Mouse (Mus musculus): ENCODE data around the gene Fam120a. TPM values are rescaled to one million over a fixed set of nuclear protein-coding genes. Genes with fewer than 3 reads are reported as not detected.

The Fam120a gene
- polyA plus RNA-seq, 1 experiment from 2014 or later = 37.0 TPM

DNA sequence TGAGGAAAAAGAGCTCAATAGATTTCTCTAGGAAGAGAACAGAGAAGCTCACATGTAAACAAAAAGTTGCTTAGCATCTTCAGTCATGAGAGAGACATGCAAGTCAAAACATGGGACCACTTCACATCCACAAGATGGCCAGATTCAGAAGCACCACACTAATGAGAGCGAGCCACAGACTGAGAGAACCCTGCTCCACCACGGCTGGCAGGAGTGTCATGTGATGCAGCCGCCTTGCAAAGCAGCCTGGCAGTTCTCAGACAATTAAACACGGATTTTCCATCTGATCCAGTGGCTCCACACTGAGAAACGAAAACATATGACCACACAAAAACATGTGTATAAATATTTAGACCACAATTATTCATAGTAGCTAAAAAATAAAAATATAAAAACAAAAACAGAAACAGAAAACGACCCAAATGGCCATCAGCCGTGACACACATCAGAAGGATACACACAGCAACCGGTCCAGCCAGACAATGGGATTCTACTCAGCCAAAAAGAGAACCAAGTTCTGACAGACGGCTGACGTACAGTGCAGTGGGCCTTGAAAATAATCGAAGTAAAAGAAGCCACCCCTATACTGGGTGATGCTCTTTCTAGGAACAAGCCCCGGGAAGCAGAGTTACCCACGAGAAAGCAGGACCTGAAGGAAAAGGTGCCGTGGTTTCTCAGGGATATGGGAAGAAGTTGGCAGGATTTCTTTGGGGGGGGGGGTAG is 137.1 kb downstream of the Fam120a start:
- H3K27ac ChIP-seq (ENCODE audit: low read depth) = no peak overlapping the region
- H3K4me3 ChIP-seq (ENCODE audit: low read depth, low read length) = no peak overlapping the region
- no peak overlapping the region for H3K4me2 ChIP-seq
- TF ChIP-seq CTCF (IDR thresholded peaks at IDR 0.05; ENCODE audit: low read depth) = no peak
- H3K4me1 ChIP-seq (ENCODE audit: insufficient read depth) = no peaks in the 10 kb centered on the region
- H3K9me3 ChIP-seq (ENCODE audit: low read depth, low read length) = no peaks in the 10 kb centered on the region
- H3K36me3 ChIP-seq (ENCODE audit: insufficient read depth) = peaks cover 67% of the 10 kb centered on the region
- 78% methylated on average over 14 of the region's 14 CpGs for whole genome bisulfite sequencing
- no peak overlapping the region for H3K9ac ChIP-seq
- ATAC-seq (ENCODE audit: insufficient read depth) (no peak), DNase-seq (no peak)
- no peaks in the 10 kb centered on the region for H3K27me3 ChIP-seq (ENCODE audit: insufficient read depth, low read length)

DNA sequence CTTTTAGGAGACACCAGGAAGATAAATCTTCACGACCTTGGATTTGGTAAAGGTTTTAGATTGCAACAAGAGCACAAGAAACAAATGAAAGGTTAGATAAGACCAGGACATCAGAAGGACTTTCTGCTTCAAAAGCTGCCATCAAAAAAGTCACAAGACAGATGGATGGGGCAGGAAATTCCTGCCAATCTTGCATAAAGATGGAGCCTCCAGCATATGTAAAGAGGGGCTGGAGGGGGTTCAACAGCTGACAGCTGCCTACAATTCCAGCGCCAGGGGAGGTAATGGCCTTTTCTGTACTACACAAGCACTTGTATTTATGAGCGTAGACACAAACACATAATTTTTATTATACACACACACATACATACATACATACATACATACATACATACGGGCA is 138.0 kb downstream of the Fam120a start:
- Histone ChIP-seq H3K9me3 (ENCODE audit: low read depth, low read length) (no peaks in the 10 kb centered on the region), H3K27ac (ENCODE audit: low read depth) (no peak overlapping the region), H3K36me3 (ENCODE audit: insufficient read depth) (peaks cover 76% of the 10 kb centered on the region), H3K4me2 (no peak overlapping the region), H3K4me3 (ENCODE audit: low read depth, low read length) (no peak overlapping the region), H3K4me1 (ENCODE audit: insufficient read depth) (no peaks in the 10 kb centered on the region), H3K27me3 (ENCODE audit: insufficient read depth, low read length) (no peaks in the 10 kb centered on the region), H3K9ac (no peak overlapping the region)
- DNase-seq (no peak), ATAC-seq (ENCODE audit: insufficient read depth) (no peak)
- 85% methylated on average over 4 of the region's 4 CpGs for WGBS
- TF ChIP-seq CTCF (IDR thresholded peaks at IDR 0.05; ENCODE audit: low read depth) = no peak

Other genes with a start within 250 kb of the Fam120a start
- 11.1 and 12.2 TPM in 2 replicates for gene Phf2, start 96.9 kb downstream of the Fam120a start, polyA plus RNA-seq (2014; fragmentation: Nextera tagmentation; extraction: Ambion mirVana)
- gene Wnk2, start 180.0 kb upstream of the Fam120a start, polyA plus RNA-seq (2014; fragmentation: Nextera tagmentation; extraction: Ambion mirVana) = 1.5 and 1.8 TPM in 2 replicates
- 39.4 and 44.2 TPM in 2 replicates for gene Ninj1, start 219.5 kb upstream of the Fam120a start, polyA plus RNA-seq (2014; fragmentation: Nextera tagmentation; extraction: Ambion mirVana)
- gene Card19, start 248.0 kb upstream of the Fam120a start, polyA plus RNA-seq (2014; fragmentation: Nextera tagmentation; extraction: Ambion mirVana) = 46.8 and 47.9 TPM in 2 replicates